Mouse (Mus musculus) urinary bladder, postnatal 14 days (tissue): ENCODE data around the gene Sh3rf1.

Source experiments
- DNase-seq: peaks from one replicate; pipeline ENCODE4 v3.0.0; 2021; ENCODE audit warnings: low spot score

The Sh3rf1 gene

DNA sequence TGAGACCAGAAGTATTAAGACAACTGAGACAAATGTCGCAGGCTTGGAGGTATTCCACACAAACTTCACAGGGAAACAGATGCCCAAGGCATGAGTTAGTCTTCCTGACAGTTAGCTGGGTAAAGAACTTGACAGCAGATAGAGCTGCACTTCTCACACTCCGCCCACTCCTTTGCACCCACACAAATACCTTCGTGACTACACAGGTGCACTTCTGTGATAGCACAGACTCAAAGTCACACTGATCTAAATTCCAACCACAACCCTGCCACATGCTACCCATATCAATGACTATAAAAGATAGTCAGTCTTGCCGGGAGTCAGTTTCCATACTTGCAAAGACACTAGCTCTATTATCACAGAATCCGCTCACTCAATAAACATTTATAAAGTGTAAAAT lies 202.4 kb downstream of the Sh3rf1 start:
- DNase-seq = no peak

DNA sequence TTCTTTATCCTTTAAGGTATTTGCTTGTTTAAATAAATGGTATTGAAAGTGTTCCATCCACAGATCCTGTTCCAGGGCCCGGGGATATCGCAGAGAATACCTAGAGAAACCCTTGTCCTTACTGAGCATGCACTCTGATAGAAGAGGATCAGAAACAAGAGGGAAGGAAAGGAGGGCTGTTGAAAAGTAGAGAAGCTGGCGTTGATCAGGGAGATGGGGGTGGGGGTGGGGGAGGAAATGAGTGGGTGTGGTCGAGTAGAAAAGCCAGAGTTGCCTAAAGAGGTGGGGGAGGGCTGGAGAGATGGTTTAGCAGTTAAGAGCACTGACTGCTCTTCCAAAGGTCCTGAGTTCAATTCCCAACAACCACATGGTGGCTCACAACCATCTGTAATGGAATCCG lies 203.0 kb downstream of the Sh3rf1 start:
- no peak for DNase-seq

DNA sequence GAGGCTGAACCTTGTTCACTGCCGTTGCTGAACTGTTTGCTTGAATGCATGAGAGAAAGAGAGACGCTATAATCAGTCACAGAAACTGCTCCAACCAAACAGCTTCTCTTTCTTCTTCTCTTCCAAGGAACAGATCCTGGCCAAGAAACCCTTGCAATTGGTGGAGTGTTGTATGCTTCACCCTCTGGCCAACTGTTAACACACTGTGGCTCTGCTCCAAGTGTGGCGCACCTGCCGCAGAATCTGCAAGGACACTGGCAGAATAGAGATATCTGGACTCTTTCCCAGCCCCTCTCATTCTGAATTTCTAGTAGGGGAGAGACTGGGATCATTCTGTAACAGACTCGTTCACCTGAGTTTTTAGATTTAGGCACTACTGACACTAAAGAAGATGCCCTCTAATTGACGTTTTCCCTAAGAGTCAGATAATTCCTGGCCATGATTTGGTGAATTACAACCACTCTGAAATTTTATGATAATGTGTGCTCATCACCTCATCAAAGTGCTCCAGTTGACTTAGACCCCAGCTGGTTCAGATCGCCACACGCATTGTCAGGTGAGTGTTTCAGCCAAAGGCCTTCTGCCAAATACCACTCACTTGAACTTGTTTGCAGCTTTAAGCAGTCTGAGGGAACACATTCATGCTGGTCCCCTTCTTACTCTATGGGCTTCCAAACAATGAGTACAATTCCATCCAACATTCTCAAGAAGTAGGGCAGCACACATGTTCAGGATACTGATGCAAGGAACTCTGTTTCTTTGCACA lies 204.4 kb downstream of the Sh3rf1 start:
- no peak for DNase-seq

DNA sequence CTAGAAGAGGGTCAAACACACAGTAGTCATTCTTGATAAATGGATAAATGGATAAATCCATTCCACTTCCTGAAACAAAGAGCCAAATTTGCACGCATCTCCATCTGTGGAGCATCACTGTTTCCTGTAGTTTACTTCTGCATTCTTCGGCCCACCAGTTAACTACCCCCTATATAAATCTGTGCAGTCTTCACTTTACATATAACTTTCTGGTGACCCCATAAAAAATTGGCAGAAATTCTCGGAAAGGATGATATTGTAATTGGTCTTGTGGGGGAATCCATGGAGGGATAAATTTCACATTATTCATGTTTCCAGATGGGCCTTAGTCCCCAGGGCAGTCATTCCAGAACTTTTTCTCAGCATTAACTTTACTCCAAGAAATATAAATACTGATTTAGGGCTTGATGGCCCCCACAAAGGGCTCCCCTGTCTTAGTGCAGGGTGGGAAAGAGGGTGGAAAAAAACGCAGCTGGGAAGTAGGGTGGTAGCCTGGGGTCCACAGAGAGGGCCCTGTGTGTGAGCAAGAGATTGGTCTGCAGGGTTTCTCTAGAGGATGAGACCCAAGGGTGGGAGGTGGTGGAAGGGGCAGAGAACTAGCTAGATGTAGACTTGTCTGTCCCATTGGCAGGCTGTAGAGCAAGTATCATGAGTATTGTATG lies 205.3 kb downstream of the Sh3rf1 start:
- DNase-seq = no peak

GRCm38 (mm10) chr8:61435481-61435880 lies 211.8 kb downstream of the Sh3rf1 start:
- no peak for DNase-seq

GRCm38 (mm10) chr8:61436147-61436546 lies 212.5 kb downstream of the Sh3rf1 start:
- DNase-seq = no peak

- no peak for DNase-seq
Measured at GRCm38 (mm10) chr8:61436586-61437304, 213.1 kb downstream of the Sh3rf1 start.

DNA sequence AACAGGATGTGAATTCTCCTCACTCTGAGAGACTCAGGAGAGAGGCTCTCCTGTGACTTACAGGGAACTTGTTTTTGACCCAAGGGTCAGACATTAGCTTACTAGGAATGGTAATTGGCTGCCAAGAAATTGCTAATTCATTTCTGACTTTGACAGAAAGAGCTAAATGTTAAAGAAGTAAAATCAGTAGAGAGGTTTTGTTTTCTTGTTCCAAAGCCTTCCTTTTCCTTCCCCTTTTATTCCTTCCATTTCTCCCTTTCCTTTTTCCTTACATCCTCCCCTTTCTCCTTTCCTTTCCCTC lies 213.6 kb downstream of the Sh3rf1 start:
- no peak for DNase-seq

DNA sequence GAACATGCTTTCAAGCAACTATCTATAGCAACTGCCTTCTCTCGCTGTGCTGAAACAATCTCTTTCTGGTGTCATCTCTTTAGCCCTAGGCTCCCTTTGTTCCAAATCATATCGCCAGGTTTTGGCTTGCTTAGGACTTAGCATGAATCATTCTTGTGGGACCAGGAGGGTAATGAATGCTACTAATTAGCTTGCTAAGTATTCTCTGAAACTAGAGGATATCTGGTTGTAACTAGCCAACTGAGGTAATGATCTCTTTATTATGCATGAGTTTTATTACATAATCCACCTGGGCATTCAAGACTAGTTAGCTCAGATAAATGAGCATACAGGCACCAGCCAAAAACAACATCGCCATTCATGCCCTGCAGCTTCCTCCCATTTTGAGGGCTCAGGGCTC lies 219.3 kb downstream of the Sh3rf1 start:
- no peak for DNase-seq

GRCm38 (mm10) chr8:61444358-61444757 lies 220.7 kb downstream of the Sh3rf1 start:
- DNase-seq = no peak
